Mouse (Mus musculus) heart, postnatal 0 days (tissue): ENCODE results near the gene Olfr828.

ENCODE experiments used
- CTCF ChIP-seq: IDR thresholded peaks from 2 replicates; pipeline ENCODE4 v1.5.1; 2016; ENCODE audit warnings: antibody characterized with exemption, control low read depth, low read depth
- EP300 ChIP-seq: IDR thresholded peaks from 2 replicates; pipeline ENCODE4 v1.6.1; 2016; ENCODE audit warnings: antibody characterized with exemption, low read depth

GRCm38 (mm10) chr9:18854633-18855032, 35.3 kb upstream of the Olfr828 start, which contains the start of gene Olfr829:
- no peak for TF ChIP-seq CTCF
- no peak for TF ChIP-seq EP300
